Mouse (Mus musculus): ENCODE data around the gene Pitx3.

- TF ChIP-seq CTCF (IDR thresholded peaks at IDR 0.05; ENCODE audit: extremely low read depth, insufficient read depth, insufficient read length, insufficient replicate concordance): peak; percentile 35; the same call in 1 of the 2 replicates
- TF ChIP-seq POLR2A (IDR thresholded peaks at IDR 0.05; ENCODE audit: low read depth, low read length): no peak
Measured at GRCm38 (mm10) chr19:46135789-46136638, 12.1 kb downstream of the Pitx3 start.
